Mouse (Mus musculus) megakaryocyte, adult 5-6 weeks (primary cell): Measurements from ENCODE around the gene Lrr1. TPM values are rescaled to one million over a fixed set of nuclear protein-coding genes. Genes with fewer than 3 reads are reported as not detected.
"Not testable (repeated sequence)": the region's sequence is repeated elsewhere in the genome, so short reads cannot be mapped to it uniquely, and the experiment has no call there.

Source experiments
- ATAC-seq: 2 replicates; pipeline ENCODE4 v1.8.0; 2016; ENCODE audit warnings: mild to moderate bottlenecking, inconsistent platforms; ENCODE audit not compliant: poor library complexity, severe bottlenecking
- total RNA-seq, 2 experiments: library from RNA; stranded (forward) in 1 of 2; stranded (reverse) in 1 of 2; fragments of 153-499, 151-499 nt in 1 of 2; fragments of 221-1000, 200-1000 nt in 1 of 2; gene quantifications; 2 replicates each; pipeline versions ENCODE4 v1.2.3 to v1.2.4; 2015 to 2017

Lrr1 gene
- total RNA-seq, 2 experiments from 2014 or later, result 13.3 to 27.6 TPM

DNA sequence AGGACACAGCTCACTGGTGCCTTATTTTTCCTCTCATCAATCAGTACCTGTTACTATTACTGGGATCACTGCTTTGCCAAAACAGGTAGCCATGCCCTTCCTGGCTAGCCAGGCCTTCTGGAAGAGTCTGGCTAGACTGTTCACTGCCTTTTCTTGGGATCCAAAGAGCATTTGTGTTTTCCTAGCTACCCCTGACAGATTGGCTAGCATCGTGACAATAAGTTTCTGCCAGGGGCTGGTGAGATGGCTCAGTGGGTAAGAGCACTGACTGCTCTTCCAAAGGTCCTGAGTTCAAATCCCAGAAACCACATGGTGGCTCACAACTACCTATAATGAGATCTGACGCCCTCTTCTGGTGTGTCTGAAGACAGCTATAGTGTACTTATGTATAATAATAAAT is 7.9 kb upstream of the Lrr1 start:
- ATAC-seq, result not testable (repeated sequence)

DNA sequence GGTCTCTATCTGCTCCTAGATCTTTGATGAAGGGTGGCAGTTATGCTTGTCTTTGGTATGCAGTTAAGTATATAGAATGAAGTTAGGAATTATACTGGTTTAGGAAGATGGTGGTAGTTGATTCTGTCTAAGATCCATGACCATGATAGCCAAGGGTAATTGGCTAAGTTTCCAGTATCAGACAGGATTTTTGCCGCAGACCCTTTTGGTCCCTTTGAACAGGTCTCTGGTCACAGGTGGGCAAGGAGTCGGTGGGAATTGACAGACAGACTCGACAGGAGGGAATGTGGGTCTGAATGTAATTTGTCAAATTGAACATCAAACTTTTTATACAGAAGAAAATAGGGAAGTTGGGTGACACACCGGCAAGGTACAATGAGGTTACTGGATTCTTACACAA is 5.0 kb upstream of the Lrr1 start:
- ATAC-seq, result not testable (repeated sequence)

DNA sequence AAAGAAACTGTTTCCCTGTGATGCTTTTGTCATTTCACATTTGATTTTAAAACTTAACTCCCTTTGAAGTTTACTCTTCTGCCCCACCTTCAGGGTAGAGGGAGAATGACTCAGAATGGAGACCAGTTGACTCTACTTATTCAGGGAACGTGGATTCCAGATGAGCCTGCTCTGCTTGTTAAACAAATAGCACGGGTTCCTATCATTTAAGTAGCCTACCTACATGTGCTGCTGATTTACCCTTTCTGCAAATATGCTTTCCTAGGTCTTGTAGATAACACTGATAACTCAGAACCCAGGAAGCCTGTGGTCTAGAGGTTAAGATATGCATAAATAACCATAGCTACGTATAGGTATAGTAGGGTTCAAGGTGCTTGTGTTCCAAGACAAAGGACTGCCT is 3.7 kb upstream of the Lrr1 start:
- no peak for ATAC-seq

DNA sequence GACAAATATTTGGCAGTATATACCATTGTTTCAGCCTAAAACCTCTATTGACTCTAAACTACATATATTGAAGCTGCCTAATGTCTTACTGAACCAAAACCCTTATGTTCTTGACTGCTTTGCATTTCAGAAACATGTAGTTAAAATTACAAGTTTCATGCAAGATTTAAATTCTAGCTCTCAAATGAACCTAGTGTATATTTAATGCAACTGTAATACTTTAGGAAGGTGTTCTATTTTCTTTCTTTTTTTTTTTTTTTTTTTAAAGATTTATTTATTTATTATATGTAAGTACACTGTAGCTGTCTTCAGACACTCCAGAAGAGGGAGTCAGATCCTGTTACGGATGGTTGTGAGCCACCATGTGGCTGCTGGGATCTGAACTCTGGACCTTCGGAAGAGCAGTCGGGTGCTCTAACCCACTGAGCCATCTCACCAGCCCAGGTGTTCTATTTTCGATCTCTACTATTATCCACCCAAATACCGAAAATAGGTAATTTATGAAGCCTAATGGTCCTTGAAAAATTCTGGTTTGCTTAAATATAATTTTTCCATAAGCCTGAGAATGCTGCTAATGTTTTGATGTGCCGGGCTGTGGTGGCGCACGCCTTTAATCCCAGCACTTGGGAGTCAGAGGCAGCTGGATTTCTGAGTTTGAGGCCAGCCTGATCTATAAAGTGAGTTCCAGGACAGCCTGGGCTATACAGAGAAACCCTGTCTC is 1.6 kb upstream of the Lrr1 start:
- not testable (repeated sequence) for ATAC-seq

DNA sequence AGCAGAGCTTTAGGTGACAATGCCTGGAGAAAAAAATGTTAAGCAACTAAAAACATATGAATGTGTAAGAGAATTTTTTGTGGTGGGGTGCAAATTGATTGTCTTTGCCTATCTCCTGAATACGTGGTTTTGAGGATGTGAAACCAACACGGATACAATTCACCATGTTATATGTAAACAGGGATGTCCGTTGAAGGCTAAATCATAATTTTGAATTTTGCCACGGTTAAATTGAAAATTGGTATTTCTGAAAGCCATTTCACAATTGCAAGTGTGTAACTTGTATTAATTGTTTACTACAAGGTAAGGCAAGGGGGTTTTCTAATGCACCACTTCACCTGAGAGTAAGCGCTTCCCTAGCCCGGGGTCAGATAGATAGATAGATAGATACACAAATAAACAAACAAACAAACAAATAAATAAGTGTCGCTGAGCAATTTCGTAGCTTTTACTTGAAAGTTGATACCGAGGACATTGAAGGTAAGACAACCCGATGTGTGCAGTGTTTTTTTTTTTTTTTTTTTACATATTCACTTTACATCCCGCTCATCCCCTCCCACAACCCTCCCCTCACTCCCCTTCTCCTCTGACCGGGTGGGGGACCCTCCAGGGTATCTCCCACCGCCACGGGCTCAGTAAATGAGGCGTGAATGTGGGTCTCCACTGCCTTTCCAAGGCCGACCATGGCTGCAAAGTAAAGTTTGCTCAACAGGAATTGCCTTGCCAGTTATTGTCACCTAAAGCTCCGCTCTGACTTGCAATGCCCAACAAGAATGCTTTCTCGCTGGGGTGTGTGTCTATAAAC is 756 bp upstream of the Lrr1 start:
- ATAC-seq, result peak; percentile 4; the same call in 1 of the 2 replicates

DNA sequence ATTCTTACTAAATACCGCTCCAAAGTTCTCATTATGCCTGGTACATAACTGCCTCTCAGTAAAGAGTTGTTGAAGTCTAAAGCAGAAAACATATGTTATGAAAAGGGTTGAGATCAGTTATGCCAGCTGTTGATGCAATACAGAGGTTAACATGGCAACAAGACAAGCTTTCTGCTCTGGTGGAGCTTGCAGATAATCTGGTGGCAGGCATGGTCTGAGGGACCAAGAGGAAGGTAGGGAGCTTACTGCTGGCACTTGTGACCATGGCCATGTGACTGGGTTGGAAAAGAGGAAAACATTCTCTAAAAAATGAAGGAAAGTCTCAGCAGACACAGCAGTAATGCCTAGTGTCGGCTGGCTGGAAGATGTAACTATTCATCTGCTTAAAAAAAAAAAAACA is 2.7 kb downstream of the Lrr1 start:
- ATAC-seq, result no peak

DNA sequence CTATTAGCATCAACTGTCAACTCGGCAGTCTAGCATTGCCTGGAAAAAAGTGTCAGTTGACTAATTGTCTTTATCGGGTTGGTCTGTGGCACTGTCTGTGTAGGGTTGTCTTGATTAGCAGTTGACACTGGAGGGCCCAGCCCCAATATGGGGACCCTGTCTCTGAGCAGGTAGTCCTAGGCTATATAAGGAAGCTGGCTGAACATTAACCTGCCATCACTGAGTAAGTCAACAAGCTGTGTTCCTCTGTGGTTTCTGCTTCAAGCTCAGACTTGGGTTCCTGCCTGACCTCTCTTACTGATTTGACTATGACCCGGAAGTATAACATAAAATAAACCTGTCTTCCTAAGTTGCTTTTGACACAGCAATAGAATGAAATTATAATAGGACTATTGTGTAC is 7.4 kb downstream of the Lrr1 start:
- ATAC-seq, result no peak

DNA sequence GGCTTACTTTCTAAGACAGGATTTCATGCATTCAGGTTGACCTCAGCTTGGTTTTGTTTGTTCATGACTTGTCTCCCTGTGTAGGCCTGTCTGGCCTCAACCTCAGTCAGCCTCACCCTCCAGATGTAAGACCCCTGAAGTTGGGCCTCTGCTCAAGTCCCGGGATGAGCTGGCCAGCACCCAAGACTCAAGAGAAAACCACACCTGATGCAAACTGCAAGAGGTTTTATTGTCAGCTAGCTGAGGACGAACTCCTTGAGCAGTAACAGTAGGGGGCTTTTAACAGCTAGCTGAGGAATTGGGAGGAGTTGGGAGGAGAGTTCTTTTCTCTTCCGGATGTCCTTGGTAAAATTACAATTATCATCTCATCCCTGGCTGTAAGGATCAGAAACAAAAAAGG is 8.9 kb downstream of the Lrr1 start:
- no peak for ATAC-seq

DNA sequence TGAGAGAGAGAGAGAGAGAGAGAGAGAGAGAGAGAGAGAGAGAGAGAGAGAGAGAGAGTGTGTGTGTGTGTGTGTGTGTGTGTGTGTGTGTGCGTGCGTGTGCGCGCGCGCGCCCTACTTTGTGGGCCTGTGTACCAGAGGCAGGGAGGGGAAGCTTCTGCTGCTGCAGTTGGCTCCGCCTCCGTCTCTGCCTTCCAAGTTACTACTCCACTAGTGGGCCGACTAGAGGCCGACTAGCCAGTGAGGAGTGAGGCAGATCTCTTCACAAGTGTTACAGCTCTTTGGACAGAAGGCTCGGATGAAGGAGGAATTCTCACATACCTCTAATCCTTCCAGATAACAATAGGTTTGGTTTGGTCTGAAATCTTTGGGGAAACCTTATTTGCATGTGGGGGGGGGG is 10.8 kb downstream of the Lrr1 start:
- ATAC-seq, result no peak

DNA sequence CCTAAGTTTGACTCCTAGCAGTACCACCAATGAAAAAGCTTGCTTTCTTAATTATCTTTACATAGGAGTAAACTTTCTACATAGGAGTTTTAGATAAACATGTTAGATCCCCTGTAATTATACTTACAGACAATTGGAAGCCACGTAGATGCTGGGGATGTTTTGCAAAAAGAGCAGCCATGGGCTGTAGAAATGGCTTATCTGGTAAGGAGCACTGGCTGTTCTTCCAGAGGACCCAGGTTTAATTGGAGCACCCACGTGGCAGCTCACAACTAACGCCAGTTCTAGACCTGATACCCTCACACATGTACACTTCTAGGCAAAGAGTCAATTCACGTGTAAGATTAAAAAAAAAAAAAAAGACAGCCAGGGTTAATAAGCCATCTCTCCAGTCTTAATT is 13.2 kb downstream of the Lrr1 start:
- no peak for ATAC-seq

DNA sequence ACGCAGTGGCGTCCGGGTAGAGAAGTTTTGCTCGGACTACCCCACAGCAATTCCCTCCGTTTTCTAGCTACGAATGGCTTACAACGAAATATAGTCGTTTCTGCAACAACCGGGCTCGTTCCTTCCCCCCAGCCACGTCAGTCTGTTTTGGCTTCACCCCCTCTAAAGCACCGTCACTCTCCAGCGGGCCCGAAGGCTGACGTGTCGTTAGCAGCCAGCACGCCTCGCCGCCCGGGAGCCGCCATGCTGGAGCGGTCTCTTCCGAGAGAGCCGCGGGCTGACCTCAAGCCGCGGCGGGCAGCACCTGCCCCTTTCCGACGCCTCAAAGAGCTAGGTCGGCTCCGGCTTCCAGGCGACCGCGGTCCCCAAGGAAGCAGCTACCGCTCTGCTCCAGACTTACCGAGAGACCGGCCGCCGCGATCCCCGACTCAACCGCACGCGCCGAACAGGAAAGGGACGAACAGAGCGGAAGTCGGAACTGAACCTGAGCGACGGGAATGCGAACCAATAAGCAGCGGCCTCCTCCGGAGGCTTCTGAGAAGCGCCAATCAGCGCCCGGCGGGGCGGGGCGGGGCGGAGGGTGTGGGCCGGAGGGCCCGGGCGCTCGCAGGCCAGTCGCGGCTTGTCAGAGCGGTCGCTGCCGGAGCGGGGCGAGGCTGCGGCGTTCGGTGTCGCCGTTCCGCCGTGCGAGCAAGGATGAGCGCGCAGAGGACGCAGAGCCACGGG is 15.1 kb downstream of the Lrr1 start, which contains the start of the genes Rpl36al and Mgat2:
Rpl36al (minus strand) TSS at position 501 of the 726 bp plus-strand sequence.
Mgat2 (plus strand) TSS at position 575 of the 726 bp plus-strand sequence.
- ATAC-seq, result peak; percentile 92

DNA sequence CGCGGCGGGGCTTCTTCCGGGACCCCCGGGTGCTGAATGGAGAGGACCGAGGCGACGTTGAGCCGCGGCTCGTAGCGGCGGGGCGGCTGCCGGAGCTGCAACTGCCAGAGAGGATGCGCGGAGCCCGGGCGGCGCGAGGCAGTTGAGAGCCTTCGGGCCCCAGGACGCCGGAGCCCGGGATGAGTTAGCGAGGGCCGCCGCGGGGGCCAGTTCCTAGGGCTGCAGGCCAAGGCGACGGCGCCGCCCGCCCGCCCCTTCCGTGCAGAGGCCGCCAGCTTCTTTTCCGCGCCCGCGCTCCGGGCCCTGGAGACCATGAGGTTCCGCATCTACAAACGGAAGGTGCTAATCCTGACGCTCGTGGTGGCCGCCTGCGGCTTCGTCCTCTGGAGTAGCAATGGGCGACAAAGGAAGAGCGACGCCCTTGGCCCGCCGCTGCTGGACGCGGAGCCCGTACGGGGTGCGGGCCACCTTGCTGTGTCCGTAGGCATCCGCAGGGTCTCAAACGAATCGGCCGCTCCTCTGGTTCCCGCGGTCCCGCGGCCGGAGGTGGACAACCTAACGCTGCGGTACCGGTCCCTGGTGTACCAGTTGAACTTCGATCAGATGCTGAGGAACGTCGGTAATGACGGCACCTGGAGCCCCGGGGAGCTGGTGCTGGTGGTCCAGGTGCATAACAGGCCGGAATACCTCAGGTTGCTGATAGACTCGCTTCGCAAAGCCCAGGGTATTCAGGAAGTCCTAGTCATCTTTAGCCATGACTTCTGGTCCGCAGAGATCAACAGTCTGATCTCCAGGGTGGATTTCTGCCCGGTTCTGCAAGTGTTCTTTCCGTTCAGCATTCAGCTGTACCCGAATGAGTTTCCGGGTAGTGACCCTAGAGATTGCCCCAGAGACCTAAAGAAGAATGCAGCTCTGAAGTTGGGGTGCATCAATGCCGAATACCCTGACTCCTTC is 16.0 kb downstream of the Lrr1 start:
- peak; percentile 65 for ATAC-seq

DNA sequence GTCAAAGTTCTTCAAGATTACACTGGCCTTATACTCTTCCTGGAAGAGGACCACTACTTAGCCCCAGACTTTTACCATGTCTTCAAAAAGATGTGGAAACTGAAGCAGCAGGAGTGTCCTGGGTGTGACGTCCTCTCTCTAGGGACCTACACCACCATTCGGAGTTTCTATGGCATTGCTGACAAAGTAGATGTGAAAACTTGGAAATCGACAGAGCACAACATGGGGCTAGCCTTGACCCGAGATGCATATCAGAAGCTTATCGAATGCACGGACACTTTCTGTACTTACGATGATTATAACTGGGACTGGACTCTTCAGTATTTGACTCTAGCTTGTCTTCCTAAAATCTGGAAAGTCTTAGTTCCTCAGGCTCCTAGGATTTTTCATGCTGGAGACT is 16.8 kb downstream of the Lrr1 start:
- no peak for ATAC-seq

DNA sequence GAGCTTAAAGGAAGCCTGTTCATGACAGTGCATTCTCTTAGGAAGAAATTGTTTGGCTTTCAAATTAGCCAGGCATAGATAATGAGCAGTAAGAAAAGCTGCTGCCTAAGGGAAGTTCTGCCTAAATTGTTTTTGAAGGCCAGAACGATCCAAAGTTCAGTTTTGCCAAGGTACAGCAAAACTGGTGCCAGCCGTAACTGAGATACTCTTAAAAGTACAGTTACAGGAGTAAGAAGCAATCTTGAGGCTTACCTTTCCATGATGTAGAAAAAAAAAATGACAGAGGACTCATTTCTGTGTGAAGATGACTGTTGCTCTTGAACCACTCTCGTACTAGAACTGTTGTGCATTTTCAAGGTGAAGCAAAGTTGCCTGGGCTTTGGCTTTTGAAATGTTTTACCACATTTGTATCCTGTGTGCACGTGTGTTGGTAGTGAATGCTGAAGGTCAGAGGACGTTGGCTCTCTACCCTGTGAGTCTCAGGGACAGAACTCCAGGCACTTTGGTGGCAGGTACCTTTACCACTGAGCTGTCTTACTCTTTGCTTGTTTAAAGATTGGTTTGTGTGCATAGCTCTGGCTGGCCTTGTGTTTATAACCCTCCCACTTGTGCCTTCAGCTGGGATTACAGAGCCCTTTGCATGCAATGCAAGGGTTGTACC is 18.3 kb downstream of the Lrr1 start:
- no peak for ATAC-seq

DNA sequence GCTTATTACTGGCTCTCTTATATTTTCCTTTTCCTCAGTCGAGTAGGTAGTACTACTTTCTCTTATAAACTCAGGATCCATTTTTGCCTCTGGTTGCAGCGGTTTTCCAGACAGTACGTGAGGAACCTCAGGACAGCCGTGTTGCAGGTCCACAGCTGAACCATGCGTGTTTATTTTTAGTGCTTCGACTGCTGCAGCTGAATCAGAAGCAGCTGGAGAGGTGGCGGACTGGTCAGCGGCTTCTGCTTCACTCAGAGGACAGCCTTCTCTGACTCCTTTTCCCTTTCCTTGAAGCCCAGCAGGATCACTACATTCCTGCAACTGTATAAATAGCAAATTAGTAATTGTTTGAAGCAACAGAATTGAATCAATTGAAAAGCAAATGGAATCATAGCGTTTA is 21.5 kb downstream of the Lrr1 start:
- ATAC-seq, result no peak

DNA sequence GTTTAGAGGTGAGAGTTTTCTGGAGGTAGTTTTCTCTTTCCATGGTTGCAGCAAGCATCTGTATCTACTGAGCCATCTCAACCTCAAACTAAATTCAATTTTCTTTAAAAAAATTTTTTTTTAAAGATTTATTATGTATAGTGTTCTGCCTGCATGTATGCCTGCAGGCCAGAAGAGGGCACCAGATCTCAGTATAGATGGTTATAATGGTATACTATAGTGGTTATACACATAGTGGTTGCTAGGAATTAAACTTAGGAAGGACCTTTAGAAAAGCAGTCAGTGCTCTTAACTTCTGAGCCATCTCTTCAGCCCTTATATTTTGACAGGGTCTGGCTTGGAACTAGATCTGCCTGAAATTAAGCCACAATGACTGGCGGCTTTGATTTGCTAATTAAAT is 21.9 kb downstream of the Lrr1 start:
- peak; percentile 52; the same call in 1 of the 2 replicates for ATAC-seq

DNA sequence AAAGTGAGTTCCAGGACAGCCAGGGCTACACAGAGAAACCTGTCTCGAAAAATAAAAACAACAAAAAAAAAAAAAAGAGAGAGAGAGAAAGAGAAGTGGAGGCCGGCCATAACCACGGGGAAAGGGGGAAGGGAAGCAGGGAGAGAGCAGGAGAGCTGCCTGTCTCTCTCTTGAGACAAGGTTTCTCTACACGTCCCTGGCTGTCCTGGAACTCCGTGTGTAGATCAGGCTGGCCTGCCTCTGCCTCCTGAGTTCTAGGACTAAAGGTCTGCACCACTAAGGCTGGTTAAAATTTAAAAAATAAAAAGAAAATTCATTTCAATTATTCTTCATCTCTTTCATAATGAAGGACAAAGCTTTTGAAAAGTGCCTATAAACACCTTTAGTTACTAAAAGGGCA is 22.8 kb downstream of the Lrr1 start:
- ATAC-seq, result no peak

DNA sequence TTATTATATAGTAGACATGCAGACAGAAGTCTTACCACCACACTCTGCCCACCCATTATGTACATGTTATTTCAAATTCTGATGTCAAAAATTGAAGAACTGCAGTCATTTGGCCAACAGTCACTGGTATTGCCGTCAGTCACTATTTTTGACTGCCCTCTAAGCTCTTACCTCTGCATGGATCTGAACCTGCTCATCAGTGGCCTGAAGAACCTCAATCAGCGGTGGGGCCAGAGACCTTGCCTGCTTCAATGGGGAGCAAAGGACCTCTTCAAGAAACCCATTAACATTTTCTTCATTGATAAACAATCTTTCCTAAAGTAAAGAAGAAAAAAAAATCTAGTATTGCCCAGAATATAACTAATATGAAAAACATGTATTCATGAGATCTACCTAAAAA is 24.0 kb downstream of the Lrr1 start:
- no peak for ATAC-seq

DNA sequence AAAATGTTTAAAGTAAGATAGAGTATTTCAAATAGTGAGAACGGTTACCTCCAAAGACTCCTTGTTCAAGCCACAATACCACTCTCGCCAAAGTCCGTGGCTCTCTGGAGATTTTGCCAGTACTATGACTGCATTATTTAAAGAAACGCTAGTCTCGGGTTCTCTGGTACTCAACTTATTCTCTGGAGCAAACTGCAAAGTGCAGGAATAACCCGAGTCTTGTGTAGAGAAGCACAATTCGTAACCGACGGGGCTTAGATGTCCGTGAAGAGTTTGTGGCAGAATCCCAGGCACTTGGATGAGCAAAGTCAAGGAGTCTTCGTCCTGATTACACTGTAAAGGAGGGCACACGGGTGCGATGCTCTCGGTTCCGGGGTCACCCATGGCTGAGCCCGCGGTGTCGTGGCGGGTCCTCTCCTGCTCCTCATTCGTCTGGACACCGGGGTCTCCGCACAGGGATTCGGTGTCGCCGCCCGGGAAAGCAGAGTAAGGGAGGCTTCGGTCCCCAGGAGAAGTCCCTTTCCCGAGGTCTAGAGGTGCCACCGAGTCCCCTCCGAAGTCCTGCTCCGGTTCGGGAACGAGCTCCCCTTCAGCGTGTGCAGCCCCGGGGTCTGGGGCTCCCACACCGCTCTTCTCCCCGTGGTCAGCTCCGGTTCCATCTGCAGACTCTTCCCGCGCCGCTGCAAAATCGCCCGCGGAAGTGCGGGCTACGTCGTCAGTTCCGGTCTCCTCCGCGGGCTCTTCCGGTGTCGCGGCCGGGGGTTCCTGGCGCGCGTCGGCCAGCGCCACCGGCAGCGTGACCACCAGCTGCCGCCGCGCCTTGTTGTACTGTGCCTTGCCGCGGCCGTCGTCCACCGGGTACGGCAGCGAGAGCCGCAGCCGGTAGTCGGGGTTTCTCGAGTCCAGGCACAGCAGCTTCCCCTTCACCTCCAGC is 28.1 kb downstream of the Lrr1 start, which contains the start of gene Gm49383:
Gm49383 (minus strand) TSS at position 661 of the 934 bp plus-strand sequence.
- peak; percentile 86 for ATAC-seq
